Mouse (Mus musculus) lung, postnatal 10 days (tissue): ENCODE results near the gene Gm5134.

Source experiments
- DNase-seq: peaks from one replicate; pipeline ENCODE4 v3.0.0; 2021

Gm5134 gene

GRCm38 (mm10) chr10:76001160-76001559 lies 46.8 kb downstream of the Gm5134 start:
- DNase-seq: no peak

GRCm38 (mm10) chr10:76002101-76002521 lies 47.8 kb downstream of the Gm5134 start:
- DNase-seq: no peak

- no peak for DNase-seq
Observed at GRCm38 (mm10) chr10:76002615-76003014, 48.3 kb downstream of the Gm5134 start.

GRCm38 (mm10) chr10:76003221-76003620 lies 48.9 kb downstream of the Gm5134 start:
- no peak for DNase-seq

GRCm38 (mm10) chr10:76006385-76006784 lies 52.1 kb downstream of the Gm5134 start:
- no peak for DNase-seq

- DNase-seq: no peak
Observed at GRCm38 (mm10) chr10:76009812-76010211, 55.5 kb downstream of the Gm5134 start.

- DNase-seq: no peak
Observed at GRCm38 (mm10) chr10:76012922-76013321, 58.6 kb downstream of the Gm5134 start.

GRCm38 (mm10) chr10:76016886-76017285 lies 62.6 kb downstream of the Gm5134 start:
- no peak for DNase-seq

- no peak for DNase-seq
Observed at GRCm38 (mm10) chr10:76021728-76022127, 67.4 kb downstream of the Gm5134 start.

- DNase-seq: no peak
Observed at GRCm38 (mm10) chr10:76023921-76024320, 69.6 kb downstream of the Gm5134 start.

GRCm38 (mm10) chr10:76025470-76026190 lies 71.3 kb downstream of the Gm5134 start:
- no peak for DNase-seq

GRCm38 (mm10) chr10:76027127-76028015 lies 73.1 kb downstream of the Gm5134 start:
- DNase-seq: no peak

- DNase-seq: no peak
Observed at GRCm38 (mm10) chr10:76028016-76028366, 73.7 kb downstream of the Gm5134 start.

- no peak for DNase-seq
Observed at GRCm38 (mm10) chr10:76028396-76028795, 74.1 kb downstream of the Gm5134 start.

- DNase-seq: no peak
Observed at GRCm38 (mm10) chr10:76029276-76029675, 75.0 kb downstream of the Gm5134 start.

GRCm38 (mm10) chr10:76030496-76030895 lies 76.2 kb downstream of the Gm5134 start:
- peak; percentile 19 for DNase-seq

- peak; percentile 27 for DNase-seq
Observed at GRCm38 (mm10) chr10:76031511-76032401, 77.4 kb downstream of the Gm5134 start.

- DNase-seq: peak; percentile 98
Observed at GRCm38 (mm10) chr10:76032402-76033118, 78.2 kb downstream of the Gm5134 start, which contains the start of gene Zfp280b. Zfp280b (plus strand) TSS chr10:76032650.

GRCm38 (mm10) chr10:76033119-76033455 lies 78.8 kb downstream of the Gm5134 start:
- DNase-seq: no peak

GRCm38 (mm10) chr10:76034001-76034600 lies 79.8 kb downstream of the Gm5134 start:
- DNase-seq: no peak

GRCm38 (mm10) chr10:76035277-76035676 lies 81.0 kb downstream of the Gm5134 start:
- DNase-seq: no peak

GRCm38 (mm10) chr10:76036962-76037361 lies 82.6 kb downstream of the Gm5134 start:
- DNase-seq: no peak
